Comparison of ENCODE assay signal across 22 mouse cellular contexts in genomic region chr8:26229548-26229947, GRCm38 (mm10).
A peak's percentile ranks its signal among the peaks of the same experiment; 100 is the strongest.
DNase-seq lines count a peak whose midpoint lies in the region; ATAC-seq and TF ChIP-seq lines count a peak whose summit lies in the region.
"Had no signal": no experiment of that assay in that cellular context is flagged by ENCODE, and none has a peak within 500 bp of the region (broad histone marks: within the 10 kb centered on the region; RNA-seq: fewer than 3 reads in every experiment).

No protein-coding gene starts in this region.

- no peak for TF ChIP-seq POLR2A in limb, embryonic 14.5 days (IDR thresholded peaks at IDR 0.05; ENCODE audit: borderline replicate concordance, extremely low read depth, insufficient read depth, insufficient read length)

- 85% methylated on average over 8 of the region's 8 CpGs for WGBS in forebrain, embryonic 14.5 days
- WGBS in forebrain, embryonic 11.5 days: 95% methylated on average over 8 of the region's 8 CpGs
- 85% methylated on average over 8 of the region's 8 CpGs for WGBS in liver, embryonic 12.5 days (ENCODE audit: insufficient replicate concordance)
- WGBS in limb, embryonic 14.5 days: 75% methylated on average over 8 of the region's 8 CpGs
- 88% methylated on average over 8 of the region's 8 CpGs for WGBS in intestine, embryonic 16.5 days

- ATAC-seq in forebrain, embryonic 14.5 days: no peak
- ATAC-seq in forebrain, embryonic 11.5 days (replicated peaks; ENCODE audit: low FRiP score): no peak
- no peak for ATAC-seq in liver, embryonic 12.5 days
- ATAC-seq in limb, embryonic 14.5 days (ENCODE audit: low FRiP score, low read depth): 0 out of 2 replicates have a peak, but pooled peaks have one; percentile 26
- no peak for ATAC-seq in intestine, embryonic 16.5 days
- ATAC-seq: forebrain, embryonic 13.5 days had no signal

- H3K4me2 ChIP-seq in forebrain, embryonic 14.5 days (ENCODE audit: low read length): no peak overlapping the region
- H3K4me2 ChIP-seq in forebrain, embryonic 11.5 days (ENCODE audit: low read depth, low read length, severe bottlenecking): no peak overlapping the region
- no peak overlapping the region for H3K4me2 ChIP-seq in liver, embryonic 12.5 days
- no peak overlapping the region for H3K4me2 ChIP-seq in limb, embryonic 14.5 days (replicated peaks; ENCODE audit: low read depth, low read length, severe bottlenecking)
- H3K4me2 ChIP-seq in intestine, embryonic 16.5 days (ENCODE audit: low read depth, low read length): no peak overlapping the region
- H3K4me2 ChIP-seq: embryonic facial prominence, embryonic 15.5 days; forebrain, embryonic 13.5 days; hindbrain, embryonic 12.5 days; hindbrain, embryonic 15.5 days had no signal

- H3K9ac ChIP-seq in forebrain, embryonic 14.5 days (ENCODE audit: low read length): no peak overlapping the region
- H3K9ac ChIP-seq in forebrain, embryonic 11.5 days (ENCODE audit: low read length): no peak overlapping the region
- no peak overlapping the region for H3K9ac ChIP-seq in liver, embryonic 12.5 days
- no peak overlapping the region for H3K9ac ChIP-seq in limb, embryonic 14.5 days (ENCODE audit: low read depth, low read length, severe bottlenecking)
- no peak overlapping the region for H3K9ac ChIP-seq in intestine, embryonic 16.5 days (ENCODE audit: low read depth, low read length)
- H3K9ac ChIP-seq: embryonic facial prominence, embryonic 15.5 days; forebrain, embryonic 13.5 days; hindbrain, embryonic 12.5 days; hindbrain, embryonic 15.5 days had no signal

- H3K9me3 ChIP-seq in forebrain, embryonic 14.5 days (replicated peaks; ENCODE audit: control insufficient read depth, low read length): no peaks in the 10 kb centered on the region
- H3K9me3 ChIP-seq in forebrain, embryonic 11.5 days (ENCODE audit: control insufficient read depth, low read length): no peaks in the 10 kb centered on the region
- no peaks in the 10 kb centered on the region for H3K9me3 ChIP-seq in liver, embryonic 12.5 days (replicated peaks)
- H3K9me3 ChIP-seq in limb, embryonic 14.5 days (ENCODE audit: control insufficient read depth, low read length): no peaks in the 10 kb centered on the region
- H3K9me3 ChIP-seq in intestine, embryonic 16.5 days (ENCODE audit: control insufficient read depth, low read length): no peaks in the 10 kb centered on the region
- H3K9me3 ChIP-seq: embryonic facial prominence, embryonic 15.5 days; forebrain, embryonic 13.5 days; heart, embryonic 10.5 days; hindbrain, embryonic 12.5 days; hindbrain, embryonic 15.5 days had no signal

- no peaks in the 10 kb centered on the region for H3K27me3 ChIP-seq in forebrain, embryonic 14.5 days (replicated peaks; ENCODE audit: control insufficient read depth, insufficient read depth, low read length)
- no peaks in the 10 kb centered on the region for H3K27me3 ChIP-seq in forebrain, embryonic 11.5 days (ENCODE audit: control insufficient read depth, insufficient read depth, low read length)
- H3K27me3 ChIP-seq in liver, embryonic 12.5 days (replicated peaks): no peaks in the 10 kb centered on the region
- no peaks in the 10 kb centered on the region for H3K27me3 ChIP-seq in limb, embryonic 14.5 days (ENCODE audit: control insufficient read depth, insufficient read depth, low read length)
- H3K27me3 ChIP-seq in intestine, embryonic 16.5 days (replicated peaks; ENCODE audit: control insufficient read depth, insufficient read depth, low read length): no peaks in the 10 kb centered on the region
- H3K27me3 ChIP-seq: embryonic facial prominence, embryonic 15.5 days; forebrain, embryonic 13.5 days; hindbrain, embryonic 15.5 days had no signal

- peak; percentile 25 for DNase-seq in forebrain, embryonic 14.5 days (ENCODE audit: low spot score)
- no peak for DNase-seq in forebrain, embryonic 11.5 days (ENCODE audit: low spot score)
- peak; percentile 4 for DNase-seq in liver
- peak; percentile 40 for DNase-seq in limb, embryonic 14.5 days (ENCODE audit: low spot score)
- DNase-seq in right cerebral cortex, postnatal 4 days: no peak
- DNase-seq: adrenal gland, adult 2 months; adrenal gland, postnatal 14 days; B cell, adult 2 months; cerebellum, adult 11-12 months; cerebellum, adult 8-10 months; cerebellum, postnatal 10 days; cerebellum, postnatal 36 days; embryo, embryonic 11 days; gastrocnemius, postnatal 25 days; heart, adult 2 months had no signal

- H3K4me3 ChIP-seq in forebrain, embryonic 14.5 days (ENCODE audit: low read depth, low read length): no peak overlapping the region
- no peak overlapping the region for H3K4me3 ChIP-seq in forebrain, embryonic 11.5 days (ENCODE audit: low read depth, low read length)
- H3K4me3 ChIP-seq in liver, embryonic 12.5 days: no peak overlapping the region
- H3K4me3 ChIP-seq in limb, embryonic 14.5 days (replicated peaks; ENCODE audit: low read length): no peak overlapping the region
- H3K4me3 ChIP-seq in intestine, embryonic 16.5 days (ENCODE audit: low read length): no peak overlapping the region
- H3K4me3 ChIP-seq: embryonic facial prominence, embryonic 15.5 days; forebrain, embryonic 13.5 days; heart, adult 2 months; heart, embryonic 10.5 days; hindbrain, embryonic 12.5 days; hindbrain, embryonic 15.5 days had no signal

- no peaks in the 10 kb centered on the region for H3K36me3 ChIP-seq in forebrain, embryonic 14.5 days (ENCODE audit: control insufficient read depth, insufficient read depth, low read length)
- H3K36me3 ChIP-seq in forebrain, embryonic 11.5 days (ENCODE audit: control insufficient read depth, insufficient read depth, low read length): no peaks in the 10 kb centered on the region
- no peaks in the 10 kb centered on the region for H3K36me3 ChIP-seq in liver, embryonic 12.5 days
- H3K36me3 ChIP-seq in limb, embryonic 14.5 days (ENCODE audit: control insufficient read depth, insufficient read depth, low read length): no peaks in the 10 kb centered on the region
- no peaks in the 10 kb centered on the region for H3K36me3 ChIP-seq in intestine, embryonic 16.5 days (ENCODE audit: control insufficient read depth, insufficient read depth, low read length)
- H3K36me3 ChIP-seq: embryonic facial prominence, embryonic 15.5 days; heart, embryonic 10.5 days; hindbrain, embryonic 12.5 days; hindbrain, embryonic 15.5 days had no signal

- H3K4me1 ChIP-seq in forebrain, embryonic 14.5 days (ENCODE audit: control insufficient read depth, insufficient read depth, low read length): no peaks in the 10 kb centered on the region
- H3K4me1 ChIP-seq in forebrain, embryonic 11.5 days (replicated peaks; ENCODE audit: control insufficient read depth, insufficient read depth, low read length): no peaks in the 10 kb centered on the region
- H3K4me1 ChIP-seq in liver, embryonic 12.5 days: no peaks in the 10 kb centered on the region
- H3K4me1 ChIP-seq in limb, embryonic 14.5 days (ENCODE audit: control insufficient read depth, insufficient read depth, low read length): peaks cover 11% of the 10 kb centered on the region
- no peaks in the 10 kb centered on the region for H3K4me1 ChIP-seq in intestine, embryonic 16.5 days (ENCODE audit: control insufficient read depth, insufficient read depth, low read length)
- H3K4me1 ChIP-seq: embryonic facial prominence, embryonic 15.5 days; forebrain, embryonic 13.5 days; heart, embryonic 10.5 days; hindbrain, embryonic 12.5 days; hindbrain, embryonic 15.5 days had no signal

- H3K27ac ChIP-seq in forebrain, embryonic 14.5 days (ENCODE audit: low read depth, low read length): no peak overlapping the region
- H3K27ac ChIP-seq in forebrain, embryonic 11.5 days (ENCODE audit: low read depth, low read length): no peak overlapping the region
- no peak overlapping the region for H3K27ac ChIP-seq in liver, embryonic 12.5 days
- no peak overlapping the region for H3K27ac ChIP-seq in limb, embryonic 14.5 days (replicated peaks; ENCODE audit: low read depth, low read length)
- H3K27ac ChIP-seq in intestine, embryonic 16.5 days (ENCODE audit: low read length): no peak overlapping the region
- H3K27ac ChIP-seq: embryonic facial prominence, embryonic 15.5 days; forebrain, embryonic 13.5 days; heart, adult 2 months; heart, embryonic 10.5 days; hindbrain, embryonic 12.5 days; hindbrain, embryonic 15.5 days had no signal

Comparison
In these comparisons a context has a peak if more than half of its experiments do, and no peak if none do; other contexts are left out.
1. DNase-seq: peak in forebrain, embryonic 14.5 days (single experiment), liver (single experiment) and limb, embryonic 14.5 days (single experiment); none in forebrain, embryonic 11.5 days (single experiment) and right cerebral cortex, postnatal 4 days (single experiment).